Mouse (Mus musculus) liver, embryonic 15.5 days (tissue): ENCODE results near the gene Pou2f3. TPM values are rescaled to one million over a fixed set of nuclear protein-coding genes. Genes with fewer than 3 reads are reported as not detected.
"Not testable (repeated sequence)": the region's sequence is repeated elsewhere in the genome, so short reads cannot be mapped to it uniquely, and the experiment has no call there.

Experiments used
- ATAC-seq: fragments of 200-750 bp; cut with Nextera tagmentation; 2 replicates; pipeline ENCODE4 v1.8.0; 2017; ENCODE audit warnings: moderate number of reproducible peaks, mild to moderate bottlenecking, moderate library complexity; ENCODE audit not compliant: insufficient read depth
- H3K27ac ChIP-seq: fragments of 300-500 bp; sonication (generic); replicated peaks from 2 replicates; pipeline ENCODE4 v1.5.1; 2015; ENCODE audit warnings: mild to moderate bottlenecking, inconsistent platforms
- H3K27me3 ChIP-seq: fragments of 300-500 bp; sonication (generic); 2 replicates; pipeline ENCODE4 v1.6.1; 2015; ENCODE audit warnings: mild to moderate bottlenecking, inconsistent platforms
- H3K36me3 ChIP-seq: fragments of 300-500 bp; sonication (generic); replicated peaks from 2 replicates; pipeline ENCODE4 v1.6.1; 2015; ENCODE audit warnings: moderate library complexity, mild to moderate bottlenecking, inconsistent platforms
- H3K4me1 ChIP-seq: fragments of 300-500 bp; sonication (generic); replicated peaks from 2 replicates; pipeline ENCODE4 v1.6.1; 2015; ENCODE audit warnings: inconsistent platforms
- H3K4me2 ChIP-seq: fragments of 300-500 bp; sonication (generic); 2 replicates; pipeline ENCODE4 v1.6.1; 2015; ENCODE audit warnings: moderate library complexity, mild to moderate bottlenecking, inconsistent platforms
- H3K4me3 ChIP-seq: fragments of 300-500 bp; sonication (generic); replicated peaks from 2 replicates; pipeline ENCODE4 v1.5.1; 2015; ENCODE audit warnings: mild to moderate bottlenecking, inconsistent platforms
- H3K9ac ChIP-seq: fragments of 300-500 bp; sonication (generic); 2 replicates; pipeline ENCODE4 v1.6.1; 2015; ENCODE audit warnings: moderate library complexity, mild to moderate bottlenecking, inconsistent platforms
- H3K9me3 ChIP-seq: fragments of 300-500 bp; sonication (generic); replicated peaks from 2 replicates; pipeline ENCODE4 v1.6.1; 2016; ENCODE audit warnings: inconsistent platforms
- WGBS: fragments of 180-500 bp; shearing (Covaris S2); methylation state at CpG from one replicate; pipeline ENCODE4 v1.1.7; 2015; ENCODE audit warnings: mixed read lengths; ENCODE audit not compliant: insufficient replicate concordance; 5-methylcytosine and 5-hydroxymethylcytosine counted together
- polyA plus RNA-seq: library from polyadenylated mRNA; unstranded; fragments of >200 nt; fragmentation: Nextera tagmentation; extraction: Ambion mirVana; gene quantifications from 2 replicates; pipeline ENCODE4 v1.2.1, GENCODE M21; 2015

Gene Pou2f3
- polyA plus RNA-seq, 1 experiment from 2014 or later = not detected

DNA sequence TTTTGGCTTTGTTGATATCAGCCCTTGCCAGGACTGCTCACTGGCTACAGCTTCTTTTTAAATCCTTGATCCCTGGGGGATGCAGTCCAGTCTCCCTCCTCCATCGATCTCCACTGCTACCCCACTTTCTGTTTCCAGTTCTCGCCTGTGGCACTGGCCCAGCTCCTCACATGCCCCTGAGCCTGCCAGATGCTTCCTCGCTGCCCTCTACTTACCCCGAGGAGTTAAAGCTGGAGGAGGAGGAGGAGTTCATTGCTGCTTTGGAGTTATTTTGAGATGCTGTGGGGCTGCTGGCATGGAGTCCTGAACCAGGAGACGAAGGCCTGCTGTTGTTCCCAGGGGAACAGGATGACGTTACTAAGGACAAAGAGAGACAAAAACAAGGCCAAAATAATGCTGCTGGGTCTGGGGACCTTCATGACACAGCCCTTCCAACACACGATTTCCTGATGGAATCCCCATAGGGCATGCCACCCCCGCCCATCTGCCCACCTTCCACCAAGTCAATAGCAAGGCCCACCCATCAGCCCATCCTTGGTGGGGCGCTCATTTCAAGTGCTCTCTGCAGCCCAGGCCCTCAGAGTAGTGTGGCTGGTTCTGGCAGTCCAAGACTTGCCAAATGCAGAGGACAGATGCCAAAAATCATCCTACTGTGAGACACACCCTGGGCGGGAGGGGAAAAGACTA lies 82.9 kb downstream of the Pou2f3 start:
- no peak for ATAC-seq
- no peak overlapping the region for H3K9ac ChIP-seq
- H3K36me3 ChIP-seq = no peaks in the 10 kb centered on the region
- no peaks in the 10 kb centered on the region for H3K9me3 ChIP-seq
- peaks cover 27% of the 10 kb centered on the region for H3K4me1 ChIP-seq
- WGBS = 51% methylated on average over 10 of the region's 10 CpGs
- no peak overlapping the region for H3K27ac ChIP-seq
- no peak overlapping the region for H3K4me2 ChIP-seq
- no peak overlapping the region for H3K4me3 ChIP-seq
- peaks cover 72% of the 10 kb centered on the region for H3K27me3 ChIP-seq

- Histone ChIP-seq H3K9me3 (no peaks in the 10 kb centered on the region), H3K4me1 (peaks cover 19% of the 10 kb centered on the region), H3K27me3 (peaks cover 87% of the 10 kb centered on the region), H3K27ac (no peak overlapping the region), H3K4me2 (no peak overlapping the region), H3K36me3 (no peaks in the 10 kb centered on the region), H3K4me3 (no peak overlapping the region), H3K9ac (no peak overlapping the region)
- no peak for ATAC-seq
- WGBS = 23% methylated on average over 1 of the region's 1 CpGs
These were observed 87.8 kb downstream of the Pou2f3 start for GRCm38 (mm10) chr9:43122379-43122778.

DNA sequence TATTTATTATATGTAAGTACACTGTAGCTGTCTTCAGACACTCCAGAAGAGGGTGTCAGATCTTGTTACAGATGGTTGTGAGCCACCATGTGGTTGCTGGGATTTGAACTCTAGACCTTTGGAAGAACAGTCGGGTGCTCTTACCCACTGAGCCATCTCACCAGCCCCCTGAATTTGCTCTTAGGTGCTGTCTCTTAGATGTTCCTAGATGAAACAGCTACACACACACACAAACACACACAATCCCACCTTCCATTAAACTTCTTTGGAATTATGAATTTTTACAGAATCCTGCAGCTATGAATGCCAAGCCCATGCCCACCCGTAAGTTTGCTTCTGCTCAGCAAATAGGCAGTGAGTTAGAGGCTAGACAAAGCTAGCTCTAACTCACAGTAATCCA lies 88.2 kb downstream of the Pou2f3 start:
- not testable (repeated sequence) for H3K4me2 ChIP-seq, H3K4me3 ChIP-seq, H3K36me3 ChIP-seq, ATAC-seq, H3K9ac ChIP-seq, H3K27ac ChIP-seq, H3K9me3 ChIP-seq
- H3K27me3 ChIP-seq = peaks cover 87% of the 10 kb centered on the region
- H3K4me1 ChIP-seq = peaks cover 24% of the 10 kb centered on the region
- 73% methylated on average over 2 of the region's 2 CpGs for WGBS

DNA sequence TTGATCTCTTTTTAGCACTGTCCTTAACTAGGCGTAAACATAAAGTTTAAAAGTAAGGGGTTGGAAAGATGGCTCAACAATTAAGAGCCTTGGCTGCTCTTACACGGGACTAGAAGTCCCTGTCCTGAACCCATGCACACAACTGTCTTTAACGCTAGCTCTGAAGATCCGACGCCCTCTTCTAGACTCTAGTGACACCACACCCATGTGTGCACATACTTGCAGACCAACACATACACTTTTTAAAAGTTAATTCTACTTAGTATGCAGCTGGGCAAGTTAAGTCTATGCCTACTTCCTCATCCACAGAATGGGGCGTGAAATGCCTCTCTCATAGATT lies 93.2 kb downstream of the Pou2f3 start:
- WGBS = 58% methylated on average over 6 of the region's 6 CpGs
- Histone ChIP-seq H3K9me3 (no peaks in the 10 kb centered on the region), H3K4me2 (peak overlapping the region; percentile 91), H3K27ac (peak overlapping the region; percentile 92), H3K36me3 (no peaks in the 10 kb centered on the region), H3K9ac (peak overlapping the region; percentile 79; the same call in 1 of the 2 replicates), H3K4me1 (peaks cover 30% of the 10 kb centered on the region), H3K27me3 (peaks cover 88% of the 10 kb centered on the region), H3K4me3 (peak overlapping the region; percentile 70)
- no peak for ATAC-seq

- peaks cover 90% of the 10 kb centered on the region for H3K27me3 ChIP-seq
These were observed 93.8 kb downstream of the Pou2f3 start, which contains the start of gene Tmem136 for GRCm38 (mm10) chr9:43116134-43116996. Gene Tmem136 (minus strand): TSS chr9:43116570.

DNA sequence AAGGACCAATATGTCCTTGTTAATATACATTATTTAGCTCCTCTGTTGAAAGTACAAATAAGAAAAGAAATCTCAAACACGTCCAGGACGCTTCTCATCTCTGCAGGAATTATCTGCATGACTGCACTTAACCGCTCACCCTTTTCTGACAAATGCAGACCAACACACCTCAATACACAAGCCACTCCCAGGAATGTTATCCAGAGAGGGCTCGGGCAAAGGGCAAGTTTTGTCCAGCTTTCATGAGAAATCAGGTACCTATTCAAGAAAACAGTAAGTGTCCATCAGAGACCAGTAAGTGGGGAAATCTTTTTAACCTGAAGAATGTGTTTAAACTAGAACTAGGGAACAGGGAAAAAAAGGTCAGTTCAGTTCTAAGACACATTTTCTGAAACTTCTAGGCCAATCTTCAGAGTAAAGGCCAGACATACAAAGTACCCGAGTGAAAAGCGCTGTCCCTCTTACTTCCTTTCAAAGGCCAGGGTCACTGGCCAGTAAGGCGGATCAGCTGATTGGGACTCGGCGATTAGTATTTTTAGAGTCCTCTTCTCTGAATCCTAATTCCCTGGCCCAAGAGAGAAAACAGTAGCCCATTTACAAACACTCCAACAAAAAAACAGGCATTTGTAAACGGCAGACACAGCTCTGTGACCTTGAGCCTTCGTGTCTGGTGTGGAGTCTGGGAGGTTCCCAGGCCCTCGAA lies 94.6 kb downstream of the Pou2f3 start:
- H3K9ac ChIP-seq = peak overlapping the region; percentile 79
- peak; percentile 20; the same call in 1 of the 2 replicates for ATAC-seq
- H3K27ac ChIP-seq = peak overlapping the region; percentile 92

More at GRCm38 (mm10) chr9:43116134-43116996, 93.8 kb downstream of the Pou2f3 start, which contains the start of gene Tmem136:
- peak within 1 kb of the TSS; percentile 70 for H3K4me3 ChIP-seq
- 5% methylated on average over 55 of the region's 55 CpGs for WGBS
- H3K4me1 ChIP-seq = peaks cover 30% of the 10 kb centered on the region
- peak within 1 kb of the TSS; percentile 92 for H3K27ac ChIP-seq
- H3K4me2 ChIP-seq = peak within 1 kb of the TSS; percentile 91
- no peaks in the 10 kb centered on the region for H3K9me3 ChIP-seq
- peak; percentile 99 for ATAC-seq
- no peaks in the 10 kb centered on the region for H3K36me3 ChIP-seq
- peak within 1 kb of the TSS; percentile 79 for H3K9ac ChIP-seq

GRCm38 (mm10) chr9:43114833-43115232 lies 95.3 kb downstream of the Pou2f3 start:
- Histone ChIP-seq H3K4me3 (no peak overlapping the region), H3K4me2 (peak overlapping the region; percentile 91; the same call in 1 of the 2 replicates), H3K9ac (no peak overlapping the region), H3K27ac (no peak overlapping the region), H3K36me3 (no peaks in the 10 kb centered on the region), H3K27me3 (peaks cover 95% of the 10 kb centered on the region), H3K9me3 (no peaks in the 10 kb centered on the region), H3K4me1 (peaks cover 30% of the 10 kb centered on the region)
- ATAC-seq = no peak
- 77% methylated on average over 4 of the region's 4 CpGs for WGBS

More for the DNA sequence above, 94.6 kb downstream of the Pou2f3 start:
- WGBS = 33% methylated on average over 12 of the region's 12 CpGs
- Histone ChIP-seq H3K27me3 (peaks cover 94% of the 10 kb centered on the region), H3K4me2 (peak overlapping the region; percentile 91), H3K4me3 (peak overlapping the region; percentile 70), H3K36me3 (no peaks in the 10 kb centered on the region), H3K4me1 (peaks cover 30% of the 10 kb centered on the region), H3K9me3 (no peaks in the 10 kb centered on the region)

GRCm38 (mm10) chr9:43110286-43110980 lies 99.7 kb downstream of the Pou2f3 start:
- H3K36me3 ChIP-seq = no peaks in the 10 kb centered on the region
- H3K4me3 ChIP-seq = no peak overlapping the region
- WGBS = 62% methylated on average over 8 of the region's 8 CpGs
- H3K9me3 ChIP-seq = no peaks in the 10 kb centered on the region
- H3K27me3 ChIP-seq = peaks cover 97% of the 10 kb centered on the region
- peaks cover 38% of the 10 kb centered on the region for H3K4me1 ChIP-seq
- ATAC-seq = no peak
- H3K4me2 ChIP-seq = no peak overlapping the region
- no peak overlapping the region for H3K9ac ChIP-seq
- no peak overlapping the region for H3K27ac ChIP-seq

DNA sequence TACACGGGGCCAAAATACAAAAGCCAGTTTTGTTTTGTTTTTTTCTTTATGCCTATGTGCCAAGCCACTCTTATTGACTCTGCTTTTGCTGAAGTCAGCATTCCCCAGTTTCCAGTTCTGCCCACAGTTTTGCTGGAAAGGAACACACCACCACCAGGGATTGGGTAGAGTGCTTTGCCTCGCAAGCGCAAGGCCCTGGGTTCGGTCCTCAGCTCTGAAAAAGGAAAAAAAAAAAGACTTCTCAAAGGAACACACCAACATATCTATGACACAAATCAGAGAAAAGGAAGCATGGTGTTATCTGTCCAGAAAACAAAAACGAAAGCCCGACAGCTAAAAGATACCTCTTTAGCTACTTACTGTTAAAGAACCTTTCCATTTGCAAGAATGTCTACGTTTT lies 101.0 kb downstream of the Pou2f3 start:
- 63% methylated on average over 7 of the region's 7 CpGs for WGBS
- H3K4me1 ChIP-seq = peaks cover 31% of the 10 kb centered on the region
- H3K9me3 ChIP-seq = no peaks in the 10 kb centered on the region
- H3K9ac ChIP-seq = no peak overlapping the region
- H3K4me2 ChIP-seq = no peak overlapping the region
- ATAC-seq = no peak
- H3K36me3 ChIP-seq = no peaks in the 10 kb centered on the region
- no peak overlapping the region for H3K4me3 ChIP-seq
- H3K27ac ChIP-seq = no peak overlapping the region
- peaks cover 90% of the 10 kb centered on the region for H3K27me3 ChIP-seq

- 57% methylated on average over 3 of the region's 3 CpGs for WGBS
- Histone ChIP-seq H3K4me3 (no peak overlapping the region), H3K36me3 (no peaks in the 10 kb centered on the region), H3K27ac (no peak overlapping the region), H3K9me3 (no peaks in the 10 kb centered on the region), H3K9ac (no peak overlapping the region), H3K27me3 (peaks cover 86% of the 10 kb centered on the region), H3K4me2 (no peak overlapping the region), H3K4me1 (peaks cover 33% of the 10 kb centered on the region)
- ATAC-seq = no peak
These were observed 101.4 kb downstream of the Pou2f3 start for GRCm38 (mm10) chr9:43108721-43109120.
